Mouse (Mus musculus) kidney, adult 18-20 months (tissue): ENCODE measurements around the gene Gorasp1.

Experiments
- DNase-seq: peaks from one replicate; pipeline ENCODE4 v3.0.0; 2021

Gorasp1 gene

DNA sequence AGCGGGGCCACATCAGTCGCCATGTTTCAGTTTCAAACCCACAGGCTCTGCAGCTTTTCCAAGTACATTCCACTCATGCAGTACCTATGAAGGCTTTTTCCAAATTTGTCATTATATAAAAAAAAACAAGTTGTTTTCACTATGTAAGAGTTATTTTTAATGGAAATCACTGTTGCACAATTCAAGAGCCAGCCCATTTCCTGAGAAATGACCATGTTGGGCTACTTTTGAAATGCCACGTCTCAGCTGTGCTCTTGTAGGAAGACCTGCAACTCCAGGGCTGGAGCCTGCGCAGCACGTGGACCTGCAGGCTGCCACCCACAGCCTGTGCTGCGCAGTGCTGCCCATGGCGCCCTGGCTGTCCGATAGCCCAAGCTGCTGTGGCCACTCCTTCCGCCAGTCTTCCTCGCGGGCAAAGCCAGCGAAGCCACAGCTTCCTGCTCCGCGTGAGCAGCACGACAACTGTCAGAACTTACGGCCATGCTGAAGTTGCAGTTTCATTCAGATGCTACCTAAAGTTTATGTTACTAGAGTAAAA lies 12.2 kb downstream of the Gorasp1 start:
- no peak for DNase-seq

DNA sequence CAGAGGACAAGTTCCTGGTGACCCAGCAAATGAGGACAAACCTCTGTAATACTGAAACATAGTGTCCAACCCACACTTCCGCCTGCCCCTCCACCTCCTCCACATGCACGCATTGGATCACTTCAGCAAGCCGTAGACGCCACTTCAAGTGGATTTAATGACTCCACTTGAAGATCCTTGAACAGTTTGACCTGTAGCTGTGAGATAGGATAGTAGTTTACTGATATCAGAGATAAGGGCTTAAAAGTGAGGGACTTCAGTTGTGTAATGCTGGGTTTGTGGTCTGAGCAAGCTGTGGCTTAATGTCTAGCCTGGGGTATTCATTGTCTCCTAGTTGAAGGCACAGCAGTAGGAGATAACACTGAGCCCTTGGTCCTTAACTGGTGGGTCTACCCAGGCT lies 13.9 kb downstream of the Gorasp1 start:
- no peak for DNase-seq

DNA sequence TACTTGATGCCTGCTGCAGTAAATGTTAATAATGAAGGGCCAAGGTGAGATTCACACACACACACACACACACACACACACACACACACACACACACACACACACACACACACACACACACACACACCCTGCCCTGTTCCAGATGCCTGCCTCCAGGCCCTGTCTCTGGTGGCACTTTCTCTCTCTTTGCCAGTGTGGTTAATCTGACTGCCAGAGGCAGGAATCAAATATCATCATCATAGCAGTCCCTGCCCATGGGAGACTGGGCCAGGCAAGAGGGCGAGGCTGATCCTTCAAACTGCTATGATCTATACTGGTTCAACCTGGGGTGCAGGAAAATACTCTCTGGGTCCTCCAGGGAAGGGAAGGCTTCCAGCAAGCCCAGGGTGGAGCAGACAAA lies 17.5 kb downstream of the Gorasp1 start:
- no peak for DNase-seq

DNA sequence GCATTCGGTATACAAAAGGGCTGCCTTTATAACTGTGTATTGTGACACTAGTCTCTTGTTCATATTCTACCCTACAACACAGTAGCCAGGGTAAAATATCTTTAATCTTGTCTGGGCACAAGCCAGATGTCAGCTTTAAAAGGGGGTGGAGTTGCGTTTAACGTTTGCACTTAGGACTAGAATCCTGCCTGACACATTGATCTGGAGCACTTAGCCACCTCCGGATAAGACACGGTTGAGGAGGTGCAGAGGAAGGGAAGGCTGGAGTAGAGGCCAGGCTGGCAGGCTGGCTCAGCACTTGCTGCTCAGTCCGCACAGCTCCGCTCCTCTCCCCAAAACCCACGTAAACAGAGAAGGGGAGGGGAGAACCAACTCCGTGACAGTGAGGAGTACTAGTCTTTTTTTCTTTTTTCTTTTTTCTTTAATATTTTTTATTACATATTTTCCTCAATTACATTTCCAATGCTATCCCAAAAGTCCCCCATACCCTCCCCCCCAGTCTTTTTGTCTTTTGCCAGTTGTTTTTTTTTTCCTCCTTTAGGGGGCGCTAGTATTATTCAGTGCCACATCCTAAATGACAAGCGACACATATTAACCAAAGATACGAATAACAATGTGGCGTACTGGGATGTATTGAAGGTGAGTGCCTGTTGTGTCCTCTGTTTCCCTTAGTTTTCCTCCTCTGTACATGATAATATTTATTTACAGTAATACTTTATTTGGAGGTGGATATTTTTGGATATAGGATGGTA lies 24.1 kb downstream of the Gorasp1 start:
- no peak for DNase-seq

DNA sequence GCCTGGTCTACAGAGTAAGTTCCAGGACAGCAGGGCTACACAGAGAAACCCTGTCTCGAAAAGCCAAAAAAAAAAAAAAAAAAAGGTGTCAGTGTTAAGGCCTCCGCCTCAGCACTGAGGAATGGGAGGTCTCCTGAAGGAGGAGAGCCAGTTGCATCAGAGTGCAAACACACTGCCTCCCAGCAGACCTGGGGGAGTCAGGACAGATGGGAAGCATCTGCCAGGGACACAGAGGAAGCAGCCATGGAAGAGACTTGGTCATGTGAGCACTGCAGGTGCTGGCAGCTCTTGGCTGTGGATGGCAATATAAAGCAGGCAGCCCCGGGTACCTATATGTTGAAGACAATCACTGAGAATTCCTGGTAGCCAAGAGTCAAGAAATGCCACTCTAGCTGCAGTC lies 27.4 kb downstream of the Gorasp1 start:
- no peak for DNase-seq

DNA sequence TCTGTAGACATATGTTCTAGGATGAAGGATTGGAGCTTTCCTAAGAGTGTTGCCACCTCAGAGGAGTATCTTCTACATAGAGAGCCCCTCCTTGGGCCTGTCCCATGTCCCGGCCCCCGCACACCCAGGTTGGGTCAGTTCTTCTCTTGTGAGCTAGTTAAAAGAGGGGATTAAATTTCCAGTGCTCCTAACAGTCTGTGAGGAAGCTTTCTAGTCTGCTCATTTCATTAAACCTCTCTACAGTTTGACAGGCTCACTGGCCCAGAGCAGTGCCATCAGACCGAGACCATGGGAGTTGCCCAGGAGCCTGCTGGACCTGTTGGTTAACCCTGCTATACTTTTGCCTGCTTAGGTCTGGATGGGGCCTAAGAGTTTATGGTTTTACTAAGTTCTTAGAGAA lies 28.7 kb downstream of the Gorasp1 start:
- no peak for DNase-seq

DNA sequence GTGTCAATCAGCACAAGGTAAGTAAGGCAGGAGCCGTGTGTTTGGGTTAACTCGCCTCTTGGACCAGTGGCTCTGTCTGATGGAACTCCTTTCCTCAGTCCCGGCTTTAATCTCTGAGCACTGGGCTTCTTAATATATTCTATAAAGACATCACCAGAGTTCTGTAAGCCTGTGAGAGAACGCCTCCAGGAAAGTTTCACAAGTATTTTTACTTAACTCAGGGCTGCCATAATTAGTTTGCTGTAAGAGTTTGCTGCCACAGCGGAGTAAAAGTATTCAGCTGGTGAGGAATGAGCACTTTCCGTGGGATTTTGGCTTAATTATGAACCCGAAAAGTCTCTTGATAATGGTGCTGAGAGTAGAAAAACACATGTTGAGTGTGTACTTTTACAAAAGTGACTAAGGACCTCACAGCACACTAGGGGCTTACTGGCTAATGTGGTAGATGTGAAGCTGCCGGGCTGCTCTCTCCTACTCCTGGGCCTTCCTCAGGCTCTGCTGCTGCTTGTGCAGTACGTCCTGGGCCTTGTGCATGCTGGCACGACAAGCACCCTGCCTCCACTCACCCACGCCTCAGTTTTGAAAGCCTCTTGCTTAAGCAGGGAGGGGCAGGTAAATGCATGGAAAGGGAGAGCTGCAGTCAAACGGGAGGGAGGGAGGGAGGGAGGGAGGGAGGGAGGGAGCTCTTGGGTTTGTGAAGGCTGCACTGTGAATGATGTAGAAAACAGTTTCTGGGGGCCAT lies 34.8 kb downstream of the Gorasp1 start:
- DNase-seq, result no peak

DNA sequence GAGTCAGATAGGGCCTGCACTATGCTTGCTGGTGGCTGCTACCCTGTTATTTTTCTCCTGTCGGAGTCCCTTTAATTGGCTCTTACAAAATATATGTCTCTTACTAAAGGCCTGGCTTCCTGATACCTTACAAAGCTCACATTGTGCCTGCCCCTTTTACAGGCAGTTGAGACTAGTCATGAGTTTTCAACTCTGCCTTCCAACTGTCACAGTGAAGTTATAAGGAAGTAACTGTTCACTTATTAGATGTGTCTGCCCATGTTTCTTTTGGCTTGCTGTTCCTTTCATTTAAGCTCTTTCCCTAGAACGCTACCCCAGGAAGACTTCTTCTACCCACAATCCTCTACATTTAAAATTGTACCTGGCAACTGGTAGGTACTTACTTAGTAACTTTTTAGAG lies 37.9 kb downstream of the Gorasp1 start:
- no peak for DNase-seq

DNA sequence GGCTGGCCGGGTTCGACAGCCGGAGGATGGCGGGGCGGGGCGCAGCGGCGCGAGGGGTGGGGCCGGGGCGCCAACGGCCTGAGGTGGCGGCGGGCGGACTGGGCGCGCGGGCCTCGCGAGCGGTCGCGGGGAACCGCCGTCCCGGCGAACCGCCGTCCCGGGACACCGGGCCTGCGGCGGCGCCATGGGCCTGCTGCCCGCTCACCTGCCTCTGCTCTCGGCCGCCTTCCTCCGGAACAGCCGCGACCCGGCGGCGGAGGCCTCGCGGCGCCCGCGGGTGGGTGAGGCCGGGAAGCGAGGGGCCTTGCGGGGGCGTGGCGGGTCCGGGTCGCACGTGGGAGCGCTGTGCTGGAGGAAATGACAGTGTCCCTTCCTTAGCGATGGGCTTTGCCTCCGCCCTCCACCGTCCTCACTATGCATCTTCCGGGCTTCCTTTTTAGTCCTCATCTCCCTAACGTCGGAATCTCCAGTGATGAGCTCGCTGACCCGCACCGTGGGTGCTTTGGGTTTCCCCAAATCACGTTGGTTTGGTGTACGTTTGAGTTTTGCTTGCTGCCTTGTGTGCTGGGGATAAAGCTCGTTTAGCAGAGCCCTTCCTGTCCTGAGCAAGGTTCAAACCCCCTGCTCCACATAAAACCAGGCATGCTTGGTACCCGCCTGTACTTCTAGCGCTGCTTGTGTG lies 42.2 kb downstream of the Gorasp1 start:
- DNase-seq, result no peak

DNA sequence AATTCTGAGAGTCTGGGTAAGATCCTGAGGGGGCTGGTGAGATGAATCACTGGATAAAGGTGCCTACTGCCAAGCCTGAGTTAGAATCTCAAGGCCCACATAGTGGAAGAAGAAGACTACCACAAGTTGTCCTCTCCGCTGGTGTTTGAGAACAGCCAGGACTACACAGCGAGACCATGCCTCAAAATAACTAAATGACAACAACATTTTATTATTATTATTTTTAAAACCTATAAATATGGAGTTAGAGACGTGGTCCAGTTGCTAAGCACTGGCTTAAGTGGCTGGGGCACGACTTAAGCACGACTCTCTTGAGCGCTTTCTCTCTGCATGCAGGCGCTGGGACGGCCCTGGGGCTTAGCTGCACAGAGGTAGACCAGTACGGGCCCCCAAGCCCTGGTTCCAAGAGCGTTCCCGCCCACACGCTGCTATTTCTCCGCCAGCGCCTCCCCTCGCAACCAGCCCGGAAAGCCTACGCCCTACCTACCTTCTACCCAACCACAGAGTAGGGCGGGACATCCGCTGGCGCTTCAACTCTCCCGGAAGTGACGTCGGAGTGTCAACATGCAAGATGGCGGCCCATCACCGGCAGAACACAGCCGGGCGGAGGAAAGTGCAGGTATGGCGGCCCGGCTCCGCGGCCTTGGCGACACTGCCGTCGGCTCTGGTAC lies 42.9 kb downstream of the Gorasp1 start, which contains the start of gene Wdr48:
Wdr48 (plus strand) TSS at position 540 of the 671 bp plus-strand sequence.
- peak; percentile 98 for DNase-seq

DNA sequence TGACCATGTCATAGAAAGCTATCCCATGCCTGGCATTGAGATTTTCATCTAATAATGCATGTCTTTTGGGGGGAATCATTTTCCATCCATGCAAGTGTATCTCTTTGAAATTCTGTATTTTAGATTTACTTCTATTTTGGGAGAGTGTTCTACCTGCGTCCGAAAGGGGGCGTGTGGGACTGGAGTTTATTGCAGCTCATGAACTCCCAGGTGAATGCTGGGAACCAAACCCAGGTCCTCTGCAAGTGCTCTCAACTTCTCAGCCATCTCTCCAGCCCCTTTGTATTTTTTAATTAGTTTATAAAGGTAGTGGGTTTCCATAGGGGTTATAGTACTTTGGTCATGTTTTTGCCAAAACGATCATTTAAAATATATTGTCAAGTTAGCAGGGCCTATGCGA lies 43.5 kb downstream of the Gorasp1 start:
- DNase-seq, result no peak

DNA sequence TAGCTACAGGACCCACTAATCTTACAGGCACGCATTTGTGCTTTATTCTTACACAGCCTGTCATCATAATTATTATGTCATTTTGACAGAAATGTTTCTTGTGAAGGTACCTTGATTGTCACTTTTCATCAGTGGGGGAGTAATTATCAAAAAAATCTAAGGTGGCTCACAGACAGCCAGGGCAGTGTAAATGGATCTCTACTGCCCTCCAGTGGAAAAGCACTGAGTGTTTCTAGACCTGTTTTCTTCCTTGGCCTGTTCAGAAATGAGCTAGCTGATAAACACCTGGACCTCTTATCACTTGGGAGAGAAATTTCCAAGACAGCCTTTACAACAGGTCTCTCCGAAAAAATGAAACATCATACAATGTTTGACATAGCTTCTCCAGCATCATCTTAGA lies 46.7 kb downstream of the Gorasp1 start:
- DNase-seq, result no peak

DNA sequence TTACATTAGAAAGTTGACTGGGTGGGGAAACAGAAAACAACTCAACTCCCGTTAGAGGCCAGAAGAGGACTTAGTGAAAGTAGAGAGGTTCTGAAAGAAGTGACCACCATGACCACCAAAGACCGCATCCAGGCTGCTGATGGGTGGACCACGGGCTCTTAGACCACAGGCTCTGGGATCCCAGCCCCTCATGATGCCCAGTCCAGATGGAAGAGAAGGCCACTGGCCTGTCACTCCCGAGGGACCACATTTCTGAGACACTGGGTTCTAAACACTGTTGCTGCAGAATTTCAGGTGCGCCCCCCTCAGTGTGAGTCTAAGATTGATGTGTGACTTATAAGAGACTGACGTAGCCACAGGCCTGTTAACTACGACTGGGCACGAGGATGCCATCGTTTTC lies 47.9 kb downstream of the Gorasp1 start:
- DNase-seq, result no peak

DNA sequence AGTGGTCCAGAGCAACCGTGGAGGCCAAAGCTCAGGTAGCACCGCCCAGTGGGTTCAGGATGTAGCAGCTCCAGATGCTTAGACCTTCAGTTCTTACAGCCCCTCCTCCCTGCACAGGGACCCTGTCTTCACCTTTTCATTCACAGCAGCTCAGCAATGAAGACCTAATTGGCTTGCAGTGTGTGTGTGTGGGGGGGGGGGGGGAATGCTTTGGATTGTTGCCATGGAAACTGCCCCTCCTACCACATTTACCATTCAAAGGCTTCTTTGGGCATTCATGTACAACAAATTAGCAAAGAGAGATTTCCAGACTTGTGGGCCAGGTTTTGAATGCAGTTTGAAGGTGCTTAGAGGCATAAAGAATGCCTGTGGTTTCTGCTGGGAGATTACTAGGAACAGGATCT lies 48.5 kb downstream of the Gorasp1 start:
- DNase-seq, result no peak

DNA sequence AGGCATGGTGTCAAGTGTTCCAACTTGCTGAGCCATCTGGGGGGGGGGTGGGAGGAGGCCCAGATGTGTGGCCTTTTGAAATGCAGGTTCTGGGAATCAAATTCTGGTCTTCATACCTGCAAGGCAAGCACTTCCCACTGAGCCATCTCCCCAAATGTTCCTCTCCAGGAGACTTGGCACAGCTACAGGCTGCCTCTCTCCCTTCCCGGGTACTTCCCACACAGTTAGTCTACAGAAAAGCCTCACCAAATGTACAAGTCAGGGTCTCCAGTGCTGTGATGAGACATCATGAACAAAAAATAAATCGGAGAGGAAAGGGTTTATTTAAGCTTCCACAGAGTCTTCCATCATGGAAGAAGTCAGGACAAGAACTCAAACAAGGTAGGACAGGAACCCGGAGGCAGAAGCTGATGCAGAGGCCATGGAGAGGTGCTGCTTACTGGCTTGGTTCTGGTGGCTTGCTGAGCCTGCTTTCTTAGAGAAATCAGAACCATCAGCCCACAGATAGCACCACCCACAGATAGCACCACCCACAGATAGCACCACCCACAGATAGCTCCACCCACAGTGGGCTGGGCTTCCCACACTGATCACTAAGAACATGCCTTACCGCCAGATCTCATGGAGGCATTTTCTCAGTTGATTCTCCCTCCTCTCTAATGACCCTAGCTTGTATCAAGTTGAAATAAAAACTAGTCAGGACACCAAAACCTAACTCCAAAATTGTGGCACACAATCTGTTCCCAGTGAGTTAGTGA lies 50.0 kb downstream of the Gorasp1 start:
- DNase-seq, result no peak
